Mouse (Mus musculus): ENCODE results near the gene Tcte3. TPM values are rescaled to one million over a fixed set of nuclear protein-coding genes. Genes with fewer than 3 reads are reported as not detected.

The Tcte3 gene
- polyA plus RNA-seq, 1 experiment = 0.19 TPM

Other genes with a start within 250 kb of the Tcte3 start
- 8.8 and 9.0 TPM in 2 replicates for gene Wdr27, start 98.3 kb downstream of the Tcte3 start, polyA plus RNA-seq (2012; rRNA removed)
- 16.8 and 22.2 TPM in 2 replicates for gene 1600012H06Rik, start 98.3 kb downstream of the Tcte3 start, polyA plus RNA-seq (2012; rRNA removed)
- gene Phf10, start 80.2 kb downstream of the Tcte3 start, polyA plus RNA-seq (2012; rRNA removed) = 12.9 and 23.9 TPM in 2 replicates
- 7.7 and 13.8 TPM in 2 replicates for gene 9030025P20Rik, start 63.0 kb downstream of the Tcte3 start, polyA plus RNA-seq (2012; rRNA removed)
- gene Gm3417, start 62.7 kb downstream of the Tcte3 start, polyA plus RNA-seq (2012; rRNA removed) = 0.73 and 1.2 TPM in 2 replicates
- 0.53 and 3.1 TPM in 2 replicates for gene Gm3435, start 31.3 kb downstream of the Tcte3 start, polyA plus RNA-seq (2012; rRNA removed)
- gene Ermard, start 280 bp downstream of the Tcte3 start, polyA plus RNA-seq (2012; rRNA removed) = 31.6 and 50.8 TPM in 2 replicates
- gene Gm3448, start within 50 bp of the Tcte3 start, polyA plus RNA-seq (2012; rRNA removed) = 0.51 and 0.90 TPM in 2 replicates